Mouse (Mus musculus) stomach, embryonic 15.5 days (tissue): ENCODE measurements around the gene Prkaca. TPM values are rescaled to one million over a fixed set of nuclear protein-coding genes. Genes with fewer than 3 reads are reported as not detected.

Experiments used
- ATAC-seq: fragments of 200-750 bp; cut with Nextera tagmentation; 2 replicates; pipeline ENCODE4 v1.8.0; 2017; ENCODE audit warnings: low read depth, moderate number of reproducible peaks, moderate TSS enrichment; ENCODE audit not compliant: insufficient read depth, low FRiP score
- H3K27ac ChIP-seq: fragments of 300-500 bp; sonication (generic); 2 replicates; pipeline ENCODE4 v1.5.1; 2015; ENCODE audit warnings: mild to moderate bottlenecking, inconsistent platforms
- H3K27me3 ChIP-seq: fragments of 300-500 bp; sonication (generic); replicated peaks from 2 replicates; pipeline ENCODE4 v1.6.1; 2015; ENCODE audit warnings: inconsistent platforms
- H3K36me3 ChIP-seq: fragments of 300-500 bp; sonication (generic); 2 replicates; pipeline ENCODE4 v1.6.1; 2015; ENCODE audit warnings: inconsistent platforms
- H3K4me1 ChIP-seq: fragments of 300-500 bp; sonication (generic); 2 replicates; pipeline ENCODE4 v1.6.1; 2015; ENCODE audit warnings: inconsistent platforms
- H3K4me2 ChIP-seq: fragments of 300-500 bp; sonication (generic); 2 replicates; pipeline ENCODE4 v1.6.1; 2015; ENCODE audit warnings: mild to moderate bottlenecking, inconsistent platforms
- H3K4me3 ChIP-seq: fragments of 300-500 bp; sonication (generic); replicated peaks from 2 replicates; pipeline ENCODE4 v1.5.1; 2015; ENCODE audit warnings: inconsistent platforms
- H3K9ac ChIP-seq: fragments of 300-500 bp; sonication (generic); 2 replicates; pipeline ENCODE4 v1.6.1; 2015; ENCODE audit warnings: inconsistent platforms
- H3K9me3 ChIP-seq: fragments of 300-500 bp; sonication (generic); 2 replicates; pipeline ENCODE4 v1.6.1; 2016; ENCODE audit warnings: inconsistent platforms
- WGBS: fragments of 180-500 bp; shearing (Covaris S2); methylation state at CpG from one replicate; pipeline ENCODE4 v1.1.7; 2015; 5-methylcytosine and 5-hydroxymethylcytosine counted together
- polyA plus RNA-seq: library from polyadenylated mRNA; unstranded; fragments of >200 nt; fragmentation: Nextera tagmentation; extraction: Ambion mirVana; gene quantifications from 2 replicates; pipeline ENCODE4 v1.2.1, GENCODE M21; 2015

Gene Prkaca
- polyA plus RNA-seq, 1 experiment from 2014 or later, result 113 TPM

DNA sequence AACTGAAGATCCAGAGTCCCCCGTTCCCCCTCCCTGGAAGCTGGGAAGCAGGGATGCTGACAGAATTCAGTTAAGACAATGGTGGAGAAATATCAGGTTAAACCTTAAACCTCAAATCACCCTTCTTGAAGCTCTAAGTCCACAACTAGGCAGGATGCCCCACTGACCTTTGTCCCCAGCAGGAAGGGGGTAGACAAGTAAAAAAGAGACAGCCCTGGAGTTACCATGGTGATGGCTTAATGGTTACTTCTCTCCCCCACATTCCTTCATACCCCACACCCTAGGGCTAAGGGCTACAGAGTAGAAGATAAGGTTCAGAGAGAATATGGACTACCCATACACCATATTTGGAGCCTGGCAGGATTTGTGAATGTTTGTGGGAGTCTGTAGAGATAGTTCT, 50.8 kb downstream of the Prkaca start:
- Histone ChIP-seq H3K27me3 (peaks cover 18% of the 10 kb centered on the region), H3K36me3 (no peaks in the 10 kb centered on the region), H3K4me2 (no peak overlapping the region; the same call in 1 of the 2 replicates), H3K9me3 (no peaks in the 10 kb centered on the region), H3K9ac (no peak overlapping the region), H3K4me3 (no peak overlapping the region), H3K27ac (no peak overlapping the region), H3K4me1 (peaks cover 29% of the 10 kb centered on the region)
- WGBS, result 58% methylated on average over 1 of the region's 1 CpGs
- ATAC-seq, result no peak

DNA sequence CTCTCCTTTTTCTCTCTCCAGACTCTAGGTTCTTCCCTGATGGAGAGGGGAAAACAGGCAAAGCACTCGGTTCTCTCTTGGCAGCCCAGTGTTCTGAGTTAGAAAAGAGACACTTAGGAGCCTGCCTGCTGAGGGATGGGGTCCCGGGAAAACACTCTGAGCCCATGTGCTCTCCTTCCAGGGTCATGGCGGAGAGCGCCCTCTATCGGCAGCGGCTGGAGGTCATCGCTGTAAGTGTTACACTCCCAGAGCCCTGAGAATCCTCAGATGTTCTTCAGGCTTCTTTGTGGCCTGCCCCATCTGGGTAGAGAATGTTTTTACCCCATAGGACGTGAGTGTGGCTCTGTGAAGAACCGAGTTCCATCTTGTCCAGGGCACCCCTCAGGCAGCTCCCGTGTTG, 51.4 kb downstream of the Prkaca start:
- Histone ChIP-seq H3K4me3 (no peak overlapping the region), H3K4me2 (no peak overlapping the region), H3K27ac (no peak overlapping the region), H3K9ac (no peak overlapping the region), H3K9me3 (no peaks in the 10 kb centered on the region), H3K4me1 (peaks cover 29% of the 10 kb centered on the region), H3K36me3 (no peaks in the 10 kb centered on the region), H3K27me3 (peaks cover 18% of the 10 kb centered on the region)
- ATAC-seq, result no peak
- 19% methylated on average over 10 of the region's 10 CpGs for WGBS

DNA sequence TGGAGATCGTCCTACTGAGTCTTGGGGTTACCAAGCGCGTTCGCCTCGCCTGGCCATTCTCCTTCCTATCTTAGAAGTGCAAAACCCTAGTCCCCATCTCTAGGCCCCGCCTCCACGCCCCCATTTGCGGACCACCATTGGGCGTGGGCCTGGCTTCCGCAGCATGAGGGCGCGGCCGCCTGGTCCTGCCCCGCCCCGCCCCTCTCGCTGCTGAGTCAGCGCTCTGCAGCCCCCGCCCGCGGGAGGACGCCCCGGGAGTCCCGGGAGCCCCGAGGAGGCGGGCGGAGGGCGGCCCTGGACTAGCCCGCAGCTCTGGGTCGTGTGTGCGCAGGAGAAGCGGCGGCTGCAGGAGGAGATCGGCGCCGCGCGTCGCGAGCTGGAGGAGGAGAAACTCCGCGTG, 53.1 kb downstream of the Prkaca start:
- Histone ChIP-seq H3K27ac (no peak overlapping the region), H3K4me2 (peak overlapping the region; percentile 89), H3K4me1 (peaks cover 24% of the 10 kb centered on the region), H3K36me3 (no peaks in the 10 kb centered on the region), H3K4me3 (peak overlapping the region; percentile 41), H3K9ac (no peak overlapping the region), H3K9me3 (no peaks in the 10 kb centered on the region), H3K27me3 (peaks cover 16% of the 10 kb centered on the region)
- under 1% methylated on average over 41 of the region's 41 CpGs for WGBS
- ATAC-seq, result peak; percentile 44; the same call in 1 of the 2 replicates

DNA sequence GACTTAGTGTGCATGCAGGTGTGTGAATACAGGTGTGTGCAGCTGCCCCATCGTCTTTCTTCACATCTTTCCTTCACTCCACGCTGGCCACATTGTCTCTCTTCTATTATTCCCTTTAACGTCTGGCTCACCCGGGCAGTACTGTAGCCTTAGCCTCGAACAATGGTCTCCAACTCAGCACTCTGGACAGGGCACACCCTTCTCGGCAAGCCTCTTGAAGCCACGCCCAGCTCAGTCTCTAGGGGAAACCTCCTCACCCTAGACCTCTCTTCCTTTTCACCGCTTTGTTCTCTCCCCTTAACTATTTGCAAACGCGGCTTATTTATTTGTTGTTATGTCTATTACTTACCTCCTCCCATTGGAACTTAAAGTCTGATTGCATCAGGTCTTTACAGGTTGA, 54.7 kb downstream of the Prkaca start:
- Histone ChIP-seq H3K4me1 (peaks cover 18% of the 10 kb centered on the region), H3K36me3 (no peaks in the 10 kb centered on the region), H3K4me2 (no peak overlapping the region), H3K9ac (no peak overlapping the region), H3K9me3 (no peaks in the 10 kb centered on the region), H3K4me3 (no peak overlapping the region), H3K27me3 (peaks cover 11% of the 10 kb centered on the region), H3K27ac (no peak overlapping the region)
- no peak for ATAC-seq
- 21% methylated on average over 10 of the region's 10 CpGs for WGBS

DNA sequence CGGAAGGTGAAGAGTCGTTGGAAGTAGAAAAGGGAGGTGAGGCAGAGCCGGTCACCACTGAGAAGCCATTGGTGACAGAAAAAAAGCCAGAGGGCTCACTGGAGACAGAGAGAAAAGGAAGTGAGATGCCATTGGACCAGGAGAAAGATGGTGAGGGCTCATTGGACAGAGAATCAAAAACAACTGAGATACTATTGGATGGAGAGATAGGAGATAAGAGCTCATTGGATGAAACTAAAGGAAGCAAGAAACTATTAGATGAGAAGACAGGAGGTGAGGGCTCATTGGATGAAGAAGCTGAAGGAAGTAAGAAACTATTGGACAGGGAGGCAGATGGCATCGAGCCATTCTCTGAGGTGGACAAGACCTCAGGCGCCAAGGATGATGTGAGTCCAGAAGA, 56.5 kb downstream of the Prkaca start:
- H3K36me3 ChIP-seq, result no peaks in the 10 kb centered on the region
- no peak overlapping the region for H3K9ac ChIP-seq
- no peak for ATAC-seq
- no peak overlapping the region for H3K4me2 ChIP-seq
- peaks cover 11% of the 10 kb centered on the region for H3K27me3 ChIP-seq
- WGBS, result 81% methylated on average over 5 of the region's 5 CpGs
- H3K4me3 ChIP-seq, result no peak overlapping the region
- H3K27ac ChIP-seq, result no peak overlapping the region
- H3K4me1 ChIP-seq, result peaks cover 10% of the 10 kb centered on the region; the same call in 1 of the 2 replicates
- H3K9me3 ChIP-seq, result no peaks in the 10 kb centered on the region

DNA sequence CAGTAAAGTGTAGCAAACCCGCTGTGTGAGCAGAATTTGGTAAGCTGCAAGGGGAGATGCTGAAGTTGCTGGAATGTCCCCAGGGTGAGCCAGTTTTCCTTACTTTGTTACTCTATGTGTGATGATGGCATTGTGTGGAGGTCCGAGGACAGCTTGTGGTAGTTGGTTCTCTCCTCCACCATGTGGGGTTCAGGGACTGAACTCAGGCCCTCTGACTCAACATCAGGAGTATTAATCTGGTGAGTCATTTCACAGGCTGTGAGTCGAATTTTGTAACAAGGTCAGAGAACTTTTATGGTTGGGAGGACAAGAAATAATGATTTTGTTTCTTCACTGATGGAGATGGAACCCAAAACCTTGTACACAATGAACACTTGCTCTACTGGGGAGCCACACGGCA, 60.0 kb downstream of the Prkaca start:
- Histone ChIP-seq H3K27ac (no peak overlapping the region), H3K4me1 (no peaks in the 10 kb centered on the region), H3K9ac (no peak overlapping the region), H3K9me3 (no peaks in the 10 kb centered on the region), H3K27me3 (no peaks in the 10 kb centered on the region; the same call in 1 of the 2 replicates), H3K36me3 (no peaks in the 10 kb centered on the region), H3K4me2 (no peak overlapping the region), H3K4me3 (no peak overlapping the region)
- no peak for ATAC-seq
- 67% methylated on average over 4 of the region's 4 CpGs for WGBS

DNA sequence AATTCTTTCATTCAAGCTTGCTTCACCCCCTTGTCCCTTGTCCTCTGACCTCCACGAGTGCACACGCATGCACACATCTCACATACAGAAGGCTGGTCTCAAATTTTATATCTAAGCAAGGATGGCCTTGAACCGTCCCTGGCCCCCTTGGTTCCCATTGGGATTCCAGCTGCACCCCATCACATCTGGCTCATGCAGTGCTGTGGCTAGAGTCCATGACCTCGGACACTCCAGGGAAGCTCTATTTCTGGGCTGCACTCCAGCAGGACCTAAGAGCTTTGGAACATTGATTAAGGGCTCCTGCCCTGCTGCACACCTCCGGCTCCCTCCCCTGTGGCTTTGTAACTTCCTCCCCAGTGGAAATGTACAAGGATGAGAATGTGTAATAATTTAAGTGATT, 65.2 kb downstream of the Prkaca start:
- 49% methylated on average over 5 of the region's 5 CpGs for WGBS
- ATAC-seq, result no peak
- Histone ChIP-seq H3K9ac (no peak overlapping the region), H3K4me1 (peaks cover 8% of the 10 kb centered on the region; the same call in 1 of the 2 replicates), H3K4me2 (no peak overlapping the region), H3K27ac (no peak overlapping the region), H3K9me3 (no peaks in the 10 kb centered on the region), H3K36me3 (no peaks in the 10 kb centered on the region), H3K27me3 (peaks cover 21% of the 10 kb centered on the region), H3K4me3 (no peak overlapping the region)

DNA sequence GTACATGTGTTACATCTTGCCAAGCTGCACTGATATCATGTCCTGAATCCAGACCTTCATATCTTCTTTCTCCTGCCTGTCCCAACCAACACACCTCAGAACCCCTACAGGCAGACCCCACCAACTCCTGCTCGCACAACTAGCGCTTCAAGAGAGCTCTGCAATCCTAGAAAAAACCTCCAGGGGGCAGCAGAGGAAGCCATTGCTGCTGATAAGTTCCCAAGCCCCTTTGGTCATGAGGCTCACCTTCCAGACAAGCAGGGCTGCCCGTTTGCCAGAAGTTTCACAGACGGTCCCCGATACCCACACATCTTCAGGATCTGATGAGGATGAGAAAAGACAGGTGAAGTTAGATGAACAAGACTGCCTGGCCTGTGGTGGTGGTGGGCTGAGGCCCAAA, 66.3 kb downstream of the Prkaca start:
- no peaks in the 10 kb centered on the region for H3K36me3 ChIP-seq
- WGBS, result 4% methylated on average over 5 of the region's 5 CpGs
- no peaks in the 10 kb centered on the region for H3K9me3 ChIP-seq
- no peak for ATAC-seq
- H3K4me1 ChIP-seq, result peaks cover 8% of the 10 kb centered on the region; the same call in 1 of the 2 replicates
- no peak overlapping the region for H3K4me3 ChIP-seq
- no peak overlapping the region for H3K4me2 ChIP-seq
- H3K9ac ChIP-seq, result no peak overlapping the region
- no peak overlapping the region for H3K27ac ChIP-seq
- H3K27me3 ChIP-seq, result peaks cover 31% of the 10 kb centered on the region

DNA sequence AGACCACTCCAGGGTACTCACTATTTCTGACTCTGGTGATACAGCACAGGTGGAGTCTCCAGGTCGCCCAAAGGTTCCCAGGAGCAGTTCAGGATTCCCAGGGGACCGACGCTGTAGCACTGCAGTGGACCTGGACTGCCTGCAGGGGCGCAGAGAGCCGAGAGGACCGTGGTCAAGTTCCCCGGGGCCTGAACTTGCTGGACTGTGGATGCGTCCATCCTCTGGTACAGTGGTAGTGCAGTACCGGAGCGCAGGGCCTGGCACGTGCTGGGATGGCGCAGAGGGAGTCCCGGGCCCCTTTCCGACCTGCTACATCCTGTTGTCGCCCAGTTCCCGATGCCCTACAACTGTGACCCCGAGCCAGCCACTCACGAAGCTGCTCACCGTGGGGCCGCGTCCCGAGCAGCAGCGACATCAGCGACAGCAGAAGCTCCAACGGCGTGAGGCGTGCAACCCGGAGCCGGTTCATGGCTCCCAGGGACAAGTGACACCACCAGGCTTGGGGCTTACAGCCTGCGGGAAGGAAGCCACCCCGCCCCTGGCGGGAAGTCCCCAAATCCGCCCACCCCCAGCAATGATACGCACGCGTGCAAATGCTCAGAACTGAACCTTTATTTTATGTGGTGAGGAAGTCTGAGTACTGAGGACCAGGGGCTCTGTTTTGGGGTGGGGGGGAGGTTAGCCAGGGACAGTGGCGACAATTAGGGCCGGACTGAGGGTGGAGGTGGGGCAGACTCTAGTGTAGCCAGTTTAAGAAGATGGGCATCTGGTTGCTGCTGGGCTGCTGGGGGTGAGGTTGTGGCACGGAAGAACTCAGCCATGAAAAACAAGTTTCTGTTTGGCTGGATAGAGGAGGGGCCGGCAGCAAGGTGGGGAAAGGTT, 69.5 kb downstream of the Prkaca start, which contains the start of gene Il27ra:
Il27ra (minus strand) TSS at position 524 of the 882 bp plus-strand sequence.
- WGBS, result 4% methylated on average over 40 of the region's 40 CpGs

DNA sequence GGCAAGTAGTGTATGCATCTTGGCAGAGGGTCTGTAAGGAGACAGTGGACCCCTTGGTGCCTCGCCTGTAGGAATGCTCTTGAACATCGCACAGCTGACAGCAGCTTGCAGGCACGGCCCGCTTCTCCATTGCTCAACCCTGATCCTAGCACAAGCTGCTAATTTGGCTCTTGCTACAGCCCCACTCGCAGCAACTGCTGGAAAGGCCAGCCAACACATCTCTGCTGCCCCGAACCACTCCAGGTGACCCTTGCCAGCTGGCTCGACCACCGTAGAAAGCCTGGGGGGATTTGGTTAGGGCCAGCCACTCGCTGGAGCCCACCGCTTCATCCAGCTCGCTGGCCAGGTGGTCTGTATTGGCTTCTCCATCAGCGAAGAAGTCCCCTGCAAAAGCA, 70.2 kb downstream of the Prkaca start:
- 26% methylated on average over 12 of the region's 12 CpGs for WGBS
- no peaks in the 10 kb centered on the region for H3K9me3 ChIP-seq
- peak overlapping the region; percentile 65 for H3K4me2 ChIP-seq
- H3K4me1 ChIP-seq, result peaks cover 14% of the 10 kb centered on the region
- no peak overlapping the region for H3K9ac ChIP-seq
- peak overlapping the region; percentile 35 for H3K4me3 ChIP-seq
- no peaks in the 10 kb centered on the region for H3K36me3 ChIP-seq
- ATAC-seq, result no peak
- H3K27ac ChIP-seq, result no peak overlapping the region
- peaks cover 46% of the 10 kb centered on the region for H3K27me3 ChIP-seq

More for the DNA sequence above, 69.5 kb downstream of the Prkaca start, which contains the start of gene Il27ra:
- H3K4me1 ChIP-seq, result peaks cover 14% of the 10 kb centered on the region
- H3K9ac ChIP-seq, result peak within 1 kb of the TSS; percentile 44; the same call in 1 of the 2 replicates
- peak; percentile 54; the same call in 1 of the 2 replicates for ATAC-seq
- no peaks in the 10 kb centered on the region for H3K36me3 ChIP-seq
- no peak within 1 kb of the TSS for H3K27ac ChIP-seq
- H3K4me2 ChIP-seq, result peak within 1 kb of the TSS; percentile 65
- peaks cover 46% of the 10 kb centered on the region for H3K27me3 ChIP-seq
- H3K9me3 ChIP-seq, result no peaks in the 10 kb centered on the region
- peak within 1 kb of the TSS; percentile 35 for H3K4me3 ChIP-seq

DNA sequence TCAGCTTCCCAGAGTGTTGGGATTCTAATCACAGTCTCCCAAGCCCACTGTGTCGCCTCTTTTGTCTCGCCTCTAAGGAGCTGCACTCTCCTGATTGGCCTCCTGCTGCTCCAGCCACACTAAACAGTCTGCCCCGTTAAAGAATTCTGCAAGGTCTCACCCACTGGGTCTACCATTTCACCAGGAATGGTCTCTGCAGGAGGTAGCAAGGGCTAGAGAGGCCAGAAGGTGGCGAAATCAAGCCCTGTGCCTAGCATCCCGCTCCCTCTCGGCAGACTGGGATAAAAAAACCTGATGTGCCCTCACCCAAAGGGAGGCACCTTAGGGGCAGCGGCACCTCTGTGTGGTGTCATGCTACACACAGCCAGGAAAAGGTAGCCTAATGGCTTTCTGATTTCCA, 71.3 kb downstream of the Prkaca start:
- H3K4me1 ChIP-seq, result peaks cover 14% of the 10 kb centered on the region
- no peak overlapping the region for H3K9ac ChIP-seq
- peaks cover 46% of the 10 kb centered on the region for H3K27me3 ChIP-seq
- no peak overlapping the region for H3K27ac ChIP-seq
- no peak for ATAC-seq
- no peaks in the 10 kb centered on the region for H3K9me3 ChIP-seq
- H3K36me3 ChIP-seq, result no peaks in the 10 kb centered on the region
- 12% methylated on average over 7 of the region's 7 CpGs for WGBS
- H3K4me2 ChIP-seq, result no peak overlapping the region
- no peak overlapping the region for H3K4me3 ChIP-seq

DNA sequence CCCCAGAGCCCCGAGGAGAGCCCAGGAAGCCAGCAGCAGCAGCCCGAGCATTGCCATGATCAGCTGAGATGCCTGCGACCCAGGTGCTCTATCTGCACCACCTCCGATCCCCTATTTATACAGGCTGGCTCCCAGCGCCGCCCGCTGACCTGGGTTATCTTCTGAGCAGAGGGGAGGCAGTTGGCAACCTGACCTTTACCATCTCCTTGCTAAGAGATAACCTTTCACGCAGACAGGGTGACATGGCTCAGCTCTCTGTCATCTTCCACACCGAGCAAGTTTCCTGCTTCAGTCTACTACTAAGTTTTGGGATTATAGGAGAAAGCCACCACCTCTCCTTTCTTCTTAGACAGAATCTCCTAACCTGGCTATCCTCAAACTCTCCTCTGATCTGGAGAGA, 72.1 kb downstream of the Prkaca start, which contains the start of gene Rln3:
Rln3 (minus strand) TSS at position 101 of the 400 bp plus-strand sequence.
- H3K4me1 ChIP-seq, result peaks cover 14% of the 10 kb centered on the region
- H3K27me3 ChIP-seq, result peaks cover 42% of the 10 kb centered on the region
- H3K9me3 ChIP-seq, result no peaks in the 10 kb centered on the region
- H3K27ac ChIP-seq, result no peak within 1 kb of the TSS
- 7% methylated on average over 9 of the region's 9 CpGs for WGBS
- no peaks in the 10 kb centered on the region for H3K36me3 ChIP-seq
- no peak for ATAC-seq
- H3K9ac ChIP-seq, result no peak within 1 kb of the TSS
- H3K4me3 ChIP-seq, result no peak within 1 kb of the TSS
- H3K4me2 ChIP-seq, result peak within 1 kb of the TSS; percentile 23; the same call in 1 of the 2 replicates
